Mouse (Mus musculus): Measurements from ENCODE around the gene Rnaseh2b. TPM values are rescaled to one million over a fixed set of nuclear protein-coding genes. Genes with fewer than 3 reads are reported as not detected.

Gene Rnaseh2b
- polyA plus RNA-seq, 1 experiment, result 6.5 TPM

DNA sequence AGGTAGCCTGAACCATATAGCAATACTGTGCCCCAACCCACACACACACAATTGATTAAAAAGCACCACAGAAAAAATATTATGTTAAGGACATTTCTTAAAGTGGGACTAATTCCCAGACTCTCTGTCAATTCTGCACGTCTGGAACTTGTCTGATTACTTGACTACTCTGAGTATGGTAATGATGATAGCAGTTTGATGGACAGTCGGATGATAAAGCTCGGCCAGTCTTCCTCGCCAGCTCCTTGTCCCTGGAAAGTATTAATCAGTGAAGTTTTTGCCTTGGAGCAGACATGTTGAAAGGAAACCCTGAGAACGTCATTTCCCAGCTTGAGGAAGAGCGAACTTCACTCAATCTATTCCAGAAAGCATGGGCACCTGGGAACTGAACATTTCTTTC, 34.3 kb upstream of the Rnaseh2b start:
- Histone ChIP-seq H3K4me1 (peaks cover 6% of the 10 kb centered on the region; the same call in 1 of the 2 replicates), H3K9me3 (no peaks in the 10 kb centered on the region), H3K36me3 (replicated peaks; ENCODE audit: low read length) (no peaks in the 10 kb centered on the region), H3K4me3 (replicated peaks) (no peak overlapping the region), H3K27me3 (replicated peaks) (peaks cover 5% of the 10 kb centered on the region)
- TF ChIP-seq GATA1 (IDR thresholded peaks at IDR 0.05; ENCODE audit: borderline replicate concordance, low read length), result no peak
- TF ChIP-seq FLI1 (IDR thresholded peaks at IDR 0.05; ENCODE audit: low read length), result no peak

DNA sequence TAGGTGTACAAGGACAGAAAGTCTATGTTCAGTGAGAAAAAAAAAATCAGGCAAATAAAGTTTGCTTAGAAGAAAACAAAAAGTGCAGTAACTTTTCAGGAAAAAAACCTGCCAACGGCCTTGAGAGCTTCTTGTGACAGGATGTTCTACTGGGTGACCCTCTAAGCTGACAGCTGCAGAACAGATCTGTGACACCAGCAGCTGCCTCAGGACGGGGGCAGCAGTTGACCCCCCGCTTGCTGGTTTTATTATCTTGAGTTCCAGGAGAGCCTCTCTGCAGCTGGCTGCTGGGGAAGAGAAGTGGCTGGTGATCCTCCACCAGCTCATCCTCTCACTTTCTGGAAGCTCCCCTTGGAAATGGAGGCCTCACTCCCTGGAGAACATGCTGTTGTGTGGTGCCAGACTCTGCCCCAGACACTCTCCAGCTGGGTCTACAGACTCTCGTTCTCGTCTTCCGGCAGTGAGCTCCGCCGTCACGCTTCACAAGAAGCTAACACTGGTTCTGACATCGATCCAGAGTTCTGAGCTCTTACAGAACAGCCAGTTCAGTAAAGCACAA, 33.3 kb upstream of the Rnaseh2b start:
- TF ChIP-seq FLI1 (IDR thresholded peaks at IDR 0.05; ENCODE audit: low read length), result no peak
- TF ChIP-seq GATA1 (IDR thresholded peaks at IDR 0.05; ENCODE audit: borderline replicate concordance, low read length), result no peak
- Histone ChIP-seq H3K9me3 (no peaks in the 10 kb centered on the region), H3K4me1 (peaks cover 6% of the 10 kb centered on the region; the same call in 1 of the 2 replicates), H3K36me3 (replicated peaks; ENCODE audit: low read length) (no peaks in the 10 kb centered on the region), H3K27me3 (replicated peaks) (peaks cover 5% of the 10 kb centered on the region), H3K4me3 (replicated peaks) (no peak overlapping the region)

DNA sequence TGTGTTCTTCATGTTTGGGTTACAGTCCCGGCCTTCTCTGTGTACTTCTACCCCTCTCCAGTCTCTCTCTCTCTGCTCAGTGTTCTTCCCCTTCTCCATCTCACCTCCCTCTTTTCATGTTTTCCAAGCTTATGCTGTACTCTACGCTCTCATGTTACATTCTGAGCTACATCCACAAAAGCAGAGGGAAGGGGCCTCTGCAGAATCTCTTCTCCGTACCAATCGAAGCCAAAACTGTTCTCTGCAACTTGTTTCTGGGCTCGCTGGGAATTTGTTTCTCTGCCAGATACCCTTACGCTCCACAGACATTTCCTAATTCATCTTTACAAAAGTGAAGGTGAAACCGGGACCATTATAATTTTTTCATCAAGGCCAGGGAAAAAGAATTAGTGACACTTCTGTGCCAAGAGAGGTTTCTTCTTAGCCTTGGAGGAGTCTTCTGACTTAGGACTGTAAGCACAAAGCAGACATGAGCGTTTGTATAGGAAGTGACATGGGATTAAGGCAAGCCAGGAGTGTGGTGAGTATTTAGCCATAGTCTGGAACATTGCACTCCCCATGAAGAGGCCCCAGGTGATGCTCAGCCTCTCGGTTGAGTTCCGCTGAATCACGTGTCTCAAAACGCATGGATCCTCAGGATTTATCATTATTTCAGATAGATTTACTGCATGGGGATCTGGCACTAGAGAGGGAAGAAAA, 21.5 kb upstream of the Rnaseh2b start:
- Histone ChIP-seq H3K4me3 (replicated peaks) (no peak overlapping the region), H3K27me3 (replicated peaks) (peaks cover 3% of the 10 kb centered on the region), H3K36me3 (replicated peaks; ENCODE audit: low read length) (no peaks in the 10 kb centered on the region), H3K4me1 (no peaks in the 10 kb centered on the region), H3K9me3 (0 out of 2 replicates have a peak, but pooled peaks cover 3% of the 10 kb centered on the region)
- no peak for TF ChIP-seq GATA1 (IDR thresholded peaks at IDR 0.05; ENCODE audit: borderline replicate concordance, low read length)
- TF ChIP-seq FLI1 (IDR thresholded peaks at IDR 0.05; ENCODE audit: low read length), result no peak

DNA sequence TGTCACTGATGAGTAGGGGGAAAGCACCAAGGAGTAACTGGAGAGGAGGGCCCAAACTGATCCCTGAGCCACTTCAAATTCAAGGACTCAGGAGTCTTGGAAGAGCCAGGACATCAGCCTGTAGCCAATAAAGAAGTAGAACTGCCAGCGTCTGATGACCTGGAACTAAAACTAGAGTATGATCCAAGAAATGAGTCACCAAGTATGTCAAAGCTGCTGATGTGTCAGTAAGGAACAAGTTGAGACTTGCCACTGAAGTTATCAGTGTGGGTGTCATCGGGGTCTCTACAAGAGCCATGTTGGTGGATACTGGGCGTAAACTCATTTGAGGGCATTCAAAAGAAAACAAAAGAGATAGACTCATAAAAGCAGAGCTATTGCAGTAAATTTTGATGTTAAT, 18.8 kb upstream of the Rnaseh2b start:
- H3K9me3 ChIP-seq, result peaks cover 4% of the 10 kb centered on the region; the same call in 1 of the 2 replicates
- H3K4me3 ChIP-seq (replicated peaks), result no peak overlapping the region
- peaks cover 3% of the 10 kb centered on the region for H3K27me3 ChIP-seq (replicated peaks)
- no peaks in the 10 kb centered on the region for H3K36me3 ChIP-seq (replicated peaks; ENCODE audit: low read length)
- TF ChIP-seq GATA1 (IDR thresholded peaks at IDR 0.05; ENCODE audit: borderline replicate concordance, low read length), result no peak
- no peak for TF ChIP-seq FLI1 (IDR thresholded peaks at IDR 0.05; ENCODE audit: low read length)
- no peaks in the 10 kb centered on the region for H3K4me1 ChIP-seq

DNA sequence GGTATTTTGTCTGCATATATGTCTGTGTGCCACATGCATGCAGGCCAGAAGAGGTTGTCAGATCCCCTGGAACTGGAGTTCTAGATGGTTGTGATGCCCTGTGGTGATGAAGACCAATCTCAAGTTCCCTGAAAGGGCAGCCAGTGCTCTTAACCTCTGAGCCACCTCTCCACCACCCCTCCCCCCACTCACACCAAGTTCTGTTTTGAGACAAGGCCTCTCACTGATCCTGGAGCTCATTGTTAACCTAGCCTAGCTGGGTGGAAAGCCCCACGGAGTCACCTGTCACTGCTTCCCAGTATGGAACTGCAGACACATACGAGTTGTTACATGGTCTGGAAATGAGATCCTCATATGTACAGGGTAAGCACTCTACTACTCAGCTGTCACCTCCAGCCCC, 9.4 kb upstream of the Rnaseh2b start:
- no peaks in the 10 kb centered on the region for H3K4me1 ChIP-seq
- no peak for TF ChIP-seq FLI1 (IDR thresholded peaks at IDR 0.05; ENCODE audit: low read length)
- no peak for TF ChIP-seq GATA1 (IDR thresholded peaks at IDR 0.05; ENCODE audit: borderline replicate concordance, low read length)
- no peak overlapping the region for H3K4me3 ChIP-seq (replicated peaks)
- peaks cover 4% of the 10 kb centered on the region; the same call in 1 of the 2 replicates for H3K9me3 ChIP-seq
- H3K27me3 ChIP-seq (replicated peaks), result peaks cover 4% of the 10 kb centered on the region
- no peaks in the 10 kb centered on the region for H3K36me3 ChIP-seq (replicated peaks; ENCODE audit: low read length)

DNA sequence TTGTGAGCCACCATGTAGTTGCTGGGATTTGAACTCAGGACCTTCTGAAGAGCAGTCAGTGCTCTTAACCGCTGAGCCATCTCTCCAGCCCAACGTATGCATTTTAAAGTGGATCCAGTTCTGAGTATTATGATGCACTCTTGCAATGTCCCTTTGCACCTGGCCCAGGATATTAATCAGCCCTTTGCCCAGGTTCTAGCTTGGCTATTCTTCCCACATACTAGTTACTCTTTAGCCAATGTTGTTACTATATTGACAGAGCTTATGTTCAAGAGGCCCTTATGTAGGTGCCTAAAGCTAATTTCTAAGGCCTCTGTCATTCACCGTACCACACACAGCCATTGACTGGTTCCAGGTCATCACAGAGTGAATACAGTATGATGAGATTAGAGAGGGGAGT, 3.7 kb upstream of the Rnaseh2b start:
- H3K27me3 ChIP-seq (replicated peaks), result peaks cover 32% of the 10 kb centered on the region
- TF ChIP-seq FLI1 (IDR thresholded peaks at IDR 0.05; ENCODE audit: low read length), result no peak
- TF ChIP-seq GATA1 (IDR thresholded peaks at IDR 0.05; ENCODE audit: borderline replicate concordance, low read length), result no peak
- H3K36me3 ChIP-seq (replicated peaks; ENCODE audit: low read length), result no peaks in the 10 kb centered on the region
- peaks cover 13% of the 10 kb centered on the region for H3K9me3 ChIP-seq
- H3K4me1 ChIP-seq, result peaks cover 7% of the 10 kb centered on the region
- no peak overlapping the region for H3K4me3 ChIP-seq (replicated peaks)

DNA sequence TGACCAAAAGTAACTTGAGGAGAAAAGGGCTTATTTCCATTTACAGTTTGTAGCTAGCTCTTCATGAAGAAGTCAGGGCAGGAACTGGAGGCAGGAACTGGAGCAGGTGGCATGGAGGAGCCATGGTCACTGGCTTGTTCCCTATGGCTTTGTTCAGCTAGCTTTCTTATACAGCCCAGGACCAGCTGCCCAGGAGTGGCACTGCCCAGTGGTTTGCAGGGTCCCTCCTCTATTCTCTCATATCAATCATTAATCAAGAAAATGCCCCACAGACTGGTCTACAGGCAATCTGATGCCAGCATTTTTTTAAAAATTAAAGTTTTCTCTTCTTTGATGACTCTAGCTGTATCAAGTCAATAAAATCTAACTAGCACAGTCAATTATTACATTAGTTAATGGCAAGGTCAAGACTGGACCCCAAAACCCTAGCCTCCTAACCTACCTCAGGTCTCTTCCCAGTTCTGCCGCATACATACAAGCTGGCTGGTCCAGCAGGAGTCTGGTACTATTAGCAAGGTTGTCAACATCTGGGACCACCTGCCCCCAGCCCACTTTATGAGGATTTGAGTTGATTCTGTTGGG, 892 bp upstream of the Rnaseh2b start:
- H3K36me3 ChIP-seq (replicated peaks; ENCODE audit: low read length), result no peaks in the 10 kb centered on the region
- no peak overlapping the region for H3K4me3 ChIP-seq (replicated peaks)
- H3K27me3 ChIP-seq (replicated peaks), result peaks cover 34% of the 10 kb centered on the region
- TF ChIP-seq FLI1 (IDR thresholded peaks at IDR 0.05; ENCODE audit: low read length), result no peak
- TF ChIP-seq GATA1 (IDR thresholded peaks at IDR 0.05; ENCODE audit: borderline replicate concordance, low read length), result no peak
- H3K4me1 ChIP-seq, result peaks cover 7% of the 10 kb centered on the region
- peaks cover 13% of the 10 kb centered on the region for H3K9me3 ChIP-seq

DNA sequence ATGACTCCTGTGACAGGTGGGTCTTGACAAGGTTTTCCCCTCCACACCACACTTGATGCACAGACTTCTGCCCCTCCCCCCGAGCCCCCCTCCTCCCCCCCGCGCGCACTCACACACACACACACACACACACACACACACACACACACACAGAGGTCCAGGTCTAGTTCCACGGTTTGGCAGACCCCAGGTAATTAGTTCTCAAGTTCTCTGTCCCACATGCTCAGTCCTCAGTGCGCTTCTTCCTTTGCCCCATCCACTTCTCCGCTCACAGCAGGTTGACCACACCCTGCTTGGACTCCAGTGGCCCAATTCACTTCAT, 262 bp upstream of the Rnaseh2b start:
- H3K36me3 ChIP-seq (replicated peaks; ENCODE audit: low read length), result no peaks in the 10 kb centered on the region
- TF ChIP-seq GATA1 (IDR thresholded peaks at IDR 0.05; ENCODE audit: borderline replicate concordance, low read length), result no peak
- no peak for TF ChIP-seq FLI1 (IDR thresholded peaks at IDR 0.05; ENCODE audit: low read length)
- peaks cover 33% of the 10 kb centered on the region for H3K27me3 ChIP-seq (replicated peaks)
- H3K4me3 ChIP-seq (replicated peaks), result peak overlapping the region; percentile 64
- H3K4me1 ChIP-seq, result peaks cover 7% of the 10 kb centered on the region
- peaks cover 13% of the 10 kb centered on the region for H3K9me3 ChIP-seq

DNA sequence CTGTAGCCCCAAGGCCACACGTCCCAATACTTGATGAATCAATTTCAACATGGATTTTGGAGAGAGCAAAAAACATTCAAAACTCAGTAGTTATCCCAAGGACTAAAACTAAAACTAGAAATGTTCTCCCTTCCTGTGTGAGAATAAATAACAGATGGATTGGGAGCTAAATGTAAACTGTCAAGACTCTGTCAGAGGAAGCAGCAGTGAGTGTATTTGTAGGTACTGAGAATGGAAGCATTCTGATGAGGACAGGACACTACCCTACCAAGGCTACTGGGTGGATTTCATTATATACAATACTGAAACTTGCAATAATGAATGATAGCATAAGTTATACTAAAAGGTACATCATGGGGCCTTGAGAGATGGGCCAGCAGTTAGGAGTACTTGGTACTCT, 6.4 kb downstream of the Rnaseh2b start:
- H3K9me3 ChIP-seq, result no peaks in the 10 kb centered on the region

DNA sequence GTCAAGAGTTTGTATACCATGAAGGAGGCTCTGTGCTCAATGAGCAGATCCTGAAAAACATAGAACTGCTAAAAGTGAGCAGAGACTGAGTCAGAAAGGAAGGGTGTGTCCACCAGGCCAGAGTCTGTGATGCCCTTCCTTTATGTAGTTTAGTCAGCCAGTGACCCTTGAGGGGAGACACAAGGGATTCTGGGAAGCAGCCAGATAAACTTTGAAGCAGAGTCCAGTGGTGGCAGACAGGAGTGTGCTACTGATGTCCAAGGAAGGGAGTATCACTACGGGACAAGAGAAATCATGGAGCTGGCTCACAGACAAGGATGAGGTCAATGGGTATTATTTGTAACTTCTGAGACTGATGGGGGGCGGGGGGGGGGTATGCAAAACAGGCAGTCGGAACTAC, 7.6 kb downstream of the Rnaseh2b start:
- peaks cover 1% of the 10 kb centered on the region; the same call in 1 of the 2 replicates for H3K9me3 ChIP-seq
- no peaks in the 10 kb centered on the region for H3K36me3 ChIP-seq (replicated peaks; ENCODE audit: low read length)
- TF ChIP-seq FLI1 (IDR thresholded peaks at IDR 0.05; ENCODE audit: low read length), result no peak
- TF ChIP-seq GATA1 (IDR thresholded peaks at IDR 0.05; ENCODE audit: borderline replicate concordance, low read length), result no peak
- H3K27me3 ChIP-seq (replicated peaks), result peaks cover 4% of the 10 kb centered on the region
- no peak overlapping the region for H3K4me3 ChIP-seq (replicated peaks)
- no peaks in the 10 kb centered on the region for H3K4me1 ChIP-seq

More for the DNA sequence above, 6.4 kb downstream of the Rnaseh2b start:
- H3K4me3 ChIP-seq (replicated peaks), result no peak overlapping the region
- no peaks in the 10 kb centered on the region for H3K36me3 ChIP-seq (replicated peaks; ENCODE audit: low read length)
- H3K4me1 ChIP-seq, result no peaks in the 10 kb centered on the region
- H3K27me3 ChIP-seq (replicated peaks), result peaks cover 8% of the 10 kb centered on the region
- TF ChIP-seq FLI1 (IDR thresholded peaks at IDR 0.05; ENCODE audit: low read length) (no peak), GATA1 (IDR thresholded peaks at IDR 0.05; ENCODE audit: borderline replicate concordance, low read length) (no peak)
